Mouse (Mus musculus): ENCODE measurements around the gene Col24a1.

DNA sequence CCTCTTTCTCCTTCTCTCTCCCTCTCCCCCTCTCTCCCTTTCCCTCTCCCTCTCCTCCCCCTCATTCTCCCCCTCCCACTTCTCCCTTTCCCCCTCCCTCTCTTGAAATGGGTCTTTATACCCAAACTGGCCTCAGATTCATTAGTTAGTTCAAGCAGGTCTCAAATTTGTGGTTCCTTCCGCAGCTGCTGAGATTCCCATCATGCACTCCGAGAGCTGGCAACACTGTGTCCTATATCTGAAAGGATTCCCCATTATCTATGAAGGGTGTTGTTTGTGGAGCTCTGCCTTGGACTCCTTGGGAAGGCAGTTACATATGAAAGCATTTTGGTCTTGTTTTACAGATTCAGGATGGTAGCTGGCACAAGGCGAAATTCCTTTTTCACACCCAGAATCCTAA, 257.9 kb downstream of the Col24a1 start:
- no peak for TF ChIP-seq CTCF (IDR thresholded peaks at IDR 0.05; ENCODE audit: control insufficient read depth, insufficient read depth, low read length)
- no peak for TF ChIP-seq POLR2A (IDR thresholded peaks at IDR 0.05; ENCODE audit: borderline replicate concordance, control insufficient read depth, low read depth, low read length)

All from bone marrow, adult 2 months (tissue).